Mouse (Mus musculus) R1 (cell line): ENCODE measurements around the gene Ripor2.

ENCODE experiments used
- DNase-seq: peaks from one replicate; pipeline ENCODE4 v3.0.0-alpha.2; 2018; ENCODE audit warnings: low read depth, low spot score

The Ripor2 gene

GRCm38 (mm10) chr13:24617076-24617798 lies 35.2 kb downstream of the Ripor2 start:
- no peak for DNase-seq

GRCm38 (mm10) chr13:24617799-24618130 lies 35.8 kb downstream of the Ripor2 start:
- no peak for DNase-seq

- DNase-seq: no peak
Observed at GRCm38 (mm10) chr13:24619711-24620110, 37.7 kb downstream of the Ripor2 start.

GRCm38 (mm10) chr13:24620439-24620838 lies 38.5 kb downstream of the Ripor2 start:
- DNase-seq: no peak

GRCm38 (mm10) chr13:24623631-24624030 lies 41.6 kb downstream of the Ripor2 start:
- DNase-seq: no peak

- no peak for DNase-seq
Observed at GRCm38 (mm10) chr13:24625071-24625470, 43.1 kb downstream of the Ripor2 start.

- DNase-seq: no peak
Observed at GRCm38 (mm10) chr13:24626698-24627436, 44.9 kb downstream of the Ripor2 start.

GRCm38 (mm10) chr13:24628192-24628591 lies 46.2 kb downstream of the Ripor2 start:
- no peak for DNase-seq

GRCm38 (mm10) chr13:24629073-24629621 lies 47.2 kb downstream of the Ripor2 start:
- no peak for DNase-seq

- no peak for DNase-seq
Observed at GRCm38 (mm10) chr13:24630364-24630763, 48.4 kb downstream of the Ripor2 start.

GRCm38 (mm10) chr13:24632988-24633577 lies 51.1 kb downstream of the Ripor2 start:
- no peak for DNase-seq

GRCm38 (mm10) chr13:24634346-24635120 lies 52.5 kb downstream of the Ripor2 start:
- DNase-seq: no peak

GRCm38 (mm10) chr13:24638371-24639214 lies 56.6 kb downstream of the Ripor2 start:
- peak; percentile 50 for DNase-seq

- no peak for DNase-seq
Observed at GRCm38 (mm10) chr13:24639215-24640165, 57.5 kb downstream of the Ripor2 start.

GRCm38 (mm10) chr13:24640166-24640560 lies 58.2 kb downstream of the Ripor2 start:
- DNase-seq: no peak

GRCm38 (mm10) chr13:24640836-24641385 lies 58.9 kb downstream of the Ripor2 start:
- no peak for DNase-seq

- peak; percentile 29 for DNase-seq
Observed at GRCm38 (mm10) chr13:24641491-24642430, 59.8 kb downstream of the Ripor2 start.

GRCm38 (mm10) chr13:24645146-24645545 lies 63.2 kb downstream of the Ripor2 start:
- DNase-seq: no peak
